Mouse (Mus musculus) liver, embryonic 11.5 days (tissue): ENCODE data around the gene Gm14548. TPM values are rescaled to one million over a fixed set of nuclear protein-coding genes. Genes with fewer than 3 reads are reported as not detected.
"Not testable (repeated sequence)": the region's sequence is repeated elsewhere in the genome, so short reads cannot be mapped to it uniquely, and the experiment has no call there.

Source experiments
- ATAC-seq: fragments of 200-750 bp; cut with Nextera tagmentation; replicated peaks from 2 replicates; pipeline ENCODE4 v1.8.0; 2017; ENCODE audit warnings: moderate number of reproducible peaks, mild to moderate bottlenecking, moderate TSS enrichment, moderate library complexity; ENCODE audit not compliant: low FRiP score
- DNase-seq: peaks from one replicate; pipeline ENCODE4 v3.0.0-alpha.2; 2017; ENCODE audit warnings: low spot score
- H3K27ac ChIP-seq: fragments of 300-500 bp; sonication (generic); 2 replicates; pipeline ENCODE4 v1.5.1; 2014; ENCODE audit warnings: mild to moderate bottlenecking, low read depth, low read length, control low read depth
- H3K27me3 ChIP-seq: fragments of 300-500 bp; sonication (generic); replicated peaks from 2 replicates; pipeline ENCODE4 v1.6.1; 2014; ENCODE audit warnings: low read length, mixed read lengths; ENCODE audit not compliant: control insufficient read depth, insufficient read depth
- H3K36me3 ChIP-seq: fragments of 300-500 bp; sonication (generic); 2 replicates; pipeline ENCODE4 v1.6.1; 2014; ENCODE audit warnings: mild to moderate bottlenecking, low read length, moderate library complexity, mixed read lengths; ENCODE audit not compliant: control insufficient read depth, insufficient read depth
- H3K4me1 ChIP-seq: fragments of 300-500 bp; sonication (generic); replicated peaks from 2 replicates; pipeline ENCODE4 v1.6.1; 2014; ENCODE audit warnings: low read length, mixed read lengths; ENCODE audit not compliant: control insufficient read depth, insufficient read depth
- H3K4me2 ChIP-seq: fragments of 300-500 bp; sonication (generic); 2 replicates; pipeline ENCODE4 v1.6.1; 2014; ENCODE audit warnings: mild to moderate bottlenecking, control low read depth, moderate library complexity
- H3K4me3 ChIP-seq: fragments of 300-500 bp; sonication (generic); 2 replicates; pipeline ENCODE4 v1.5.1; 2014; ENCODE audit warnings: low read depth, low read length, control low read depth
- H3K9ac ChIP-seq: fragments of 300-500 bp; sonication (generic); 2 replicates; pipeline ENCODE4 v1.6.1; 2014; ENCODE audit warnings: low read depth, low read length, control low read depth
- H3K9me3 ChIP-seq: fragments of 300-500 bp; sonication (generic); 2 replicates; pipeline ENCODE4 v1.6.1; 2016; ENCODE audit warnings: low read length, inconsistent platforms, mixed read lengths; ENCODE audit not compliant: control insufficient read depth
- WGBS: fragments of 180-500 bp; shearing (Covaris S2); extraction: QIAGEN DNeasy Blood & Tissue Kit; methylation state at CpG from one replicate; pipeline ENCODE4 v1.1.7; 2014; 5-methylcytosine and 5-hydroxymethylcytosine counted together
- polyA plus RNA-seq: library from polyadenylated mRNA; unstranded; fragments of >200 nt; fragmentation: Nextera tagmentation; extraction: Ambion mirVana; gene quantifications from 2 replicates; pipeline ENCODE4 v1.2.1, GENCODE M21; 2014

Gene Gm14548
- polyA plus RNA-seq, 1 experiment from 2014 or later, result 0.18 TPM

DNA sequence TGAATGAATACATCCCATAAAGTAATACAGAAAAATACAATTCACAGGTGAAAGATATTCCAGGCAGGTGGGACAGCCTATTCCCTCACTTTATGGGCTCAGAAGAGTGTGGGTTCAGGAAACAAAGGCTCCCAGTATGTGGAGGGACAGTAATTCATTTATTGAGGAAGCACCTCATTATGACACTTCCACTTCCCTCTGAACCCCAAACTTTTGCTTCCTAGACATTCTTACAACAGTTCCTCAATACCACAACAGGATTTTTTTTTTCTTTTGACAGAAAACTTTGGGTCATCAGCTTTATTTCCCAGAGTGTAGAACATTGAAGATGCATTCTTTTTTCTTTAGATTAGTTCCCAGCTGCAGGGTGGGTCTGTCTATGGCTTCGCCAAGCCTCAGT, 60.1 kb downstream of the Gm14548 start:
- H3K9me3 ChIP-seq, H3K27me3 ChIP-seq, H3K27ac ChIP-seq, H3K9ac ChIP-seq, DNase-seq, H3K4me2 ChIP-seq, H3K4me1 ChIP-seq, H3K36me3 ChIP-seq, H3K4me3 ChIP-seq, ATAC-seq: not testable (repeated sequence)
- no CpG with 5 or more reads among the region's 1 CpGs for WGBS

Other genes starting within 250 kb of the Gm14548 start
- 13.4 and 13.5 TPM in 2 replicates for gene Leng1, start 232.3 kb downstream of the Gm14548 start, polyA plus RNA-seq
- 10.0 and 12.1 TPM in 2 replicates for gene Tmc4, start 220.6 kb downstream of the Gm14548 start, polyA plus RNA-seq
- gene Tsen34, start 205.3 kb downstream of the Gm14548 start, polyA plus RNA-seq, result 103 and 106 TPM in 2 replicates
- gene Mboat7, start 204.6 kb downstream of the Gm14548 start, polyA plus RNA-seq, result 35.7 and 36.7 TPM in 2 replicates
- 1,767 and 1,846 TPM in 2 replicates for gene Rps9, start 194.1 kb downstream of the Gm14548 start, polyA plus RNA-seq
- gene Pirb, start 177.7 kb downstream of the Gm14548 start, polyA plus RNA-seq, result 1.0 and 1.3 TPM in 2 replicates
- 0.13 TPM in 1 of 2 replicates, not detected in the other for gene Gm15448, start 72.4 kb downstream of the Gm14548 start, polyA plus RNA-seq
- gene Pira2, start 53.1 kb downstream of the Gm14548 start, polyA plus RNA-seq, result 0.30 and 0.38 TPM in 2 replicates
- 0.13 and 0.23 TPM in 2 replicates for gene Lilra6, start 17.4 kb upstream of the Gm14548 start, polyA plus RNA-seq
- gene Lair1, start 165.1 kb upstream of the Gm14548 start, polyA plus RNA-seq, result 1.2 and 1.7 TPM in 2 replicates
- 0.58 and 0.85 TPM in 2 replicates for gene Ttyh1, start 221.3 kb upstream of the Gm14548 start, polyA plus RNA-seq
- 43.6 and 48.1 TPM in 2 replicates for gene Leng8, start 238.9 kb upstream of the Gm14548 start, polyA plus RNA-seq